Mouse (Mus musculus): ENCODE results near the gene Wdfy4. TPM values are rescaled to one million over a fixed set of nuclear protein-coding genes. Genes with fewer than 3 reads are reported as not detected.

Wdfy4 gene
- polyA plus RNA-seq, 1 experiment from 2014 or later: 0.67 TPM

GRCm38 (mm10) chr14:33067676-33068075 is 117.6 kb downstream of the Wdfy4 start:
- Histone ChIP-seq H3K9ac (no peak overlapping the region), H3K4me3 (no peak overlapping the region), H3K27me3 (no peaks in the 10 kb centered on the region), H3K4me1 (no peaks in the 10 kb centered on the region), H3K27ac (no peak overlapping the region), H3K9me3 (no peaks in the 10 kb centered on the region), H3K4me2 (no peak overlapping the region), H3K36me3 (no peaks in the 10 kb centered on the region)
- no peak for ATAC-seq (ENCODE audit: insufficient number of reproducible peaks, low FRiP score, low TSS enrichment, low read depth)
- WGBS: 74% methylated on average over 9 of the region's 9 CpGs

- no peak for ATAC-seq (ENCODE audit: insufficient number of reproducible peaks, low FRiP score, low TSS enrichment, low read depth)
- H3K4me3 ChIP-seq: no peak overlapping the region
- H3K4me2 ChIP-seq: no peak overlapping the region
- H3K9me3 ChIP-seq: no peaks in the 10 kb centered on the region
- no peaks in the 10 kb centered on the region for H3K36me3 ChIP-seq
- no peaks in the 10 kb centered on the region for H3K4me1 ChIP-seq
- no peak overlapping the region for H3K27ac ChIP-seq
- WGBS: 66% methylated on average over 5 of the region's 5 CpGs
- H3K9ac ChIP-seq: no peak overlapping the region
- H3K27me3 ChIP-seq: no peaks in the 10 kb centered on the region
Observed at GRCm38 (mm10) chr14:33062996-33063395, 122.3 kb downstream of the Wdfy4 start.

GRCm38 (mm10) chr14:33058881-33059660 is 126.2 kb downstream of the Wdfy4 start:
- no peak for ATAC-seq (ENCODE audit: insufficient number of reproducible peaks, low FRiP score, low TSS enrichment, low read depth)
- Histone ChIP-seq H3K4me1 (no peaks in the 10 kb centered on the region), H3K27ac (no peak overlapping the region), H3K36me3 (no peaks in the 10 kb centered on the region), H3K9ac (no peak overlapping the region), H3K4me2 (no peak overlapping the region), H3K4me3 (no peak overlapping the region), H3K27me3 (no peaks in the 10 kb centered on the region), H3K9me3 (no peaks in the 10 kb centered on the region)
- WGBS: 91% methylated on average over 7 of the region's 7 CpGs

GRCm38 (mm10) chr14:33053441-33053840 is 131.9 kb downstream of the Wdfy4 start:
- no peaks in the 10 kb centered on the region for H3K4me1 ChIP-seq
- H3K4me3 ChIP-seq: no peak overlapping the region
- no peak overlapping the region for H3K9ac ChIP-seq
- H3K9me3 ChIP-seq: no peaks in the 10 kb centered on the region
- no peak for ATAC-seq (ENCODE audit: insufficient number of reproducible peaks, low FRiP score, low TSS enrichment, low read depth)
- no peak overlapping the region for H3K27ac ChIP-seq
- H3K36me3 ChIP-seq: no peaks in the 10 kb centered on the region
- WGBS: 75% methylated on average over 8 of the region's 8 CpGs
- no peak overlapping the region for H3K4me2 ChIP-seq
- no peaks in the 10 kb centered on the region for H3K27me3 ChIP-seq

- WGBS: 79% methylated on average over 3 of the region's 3 CpGs
- Histone ChIP-seq H3K27ac (no peak overlapping the region), H3K27me3 (no peaks in the 10 kb centered on the region; the same call in 1 of the 2 replicates), H3K36me3 (no peaks in the 10 kb centered on the region), H3K4me1 (no peaks in the 10 kb centered on the region), H3K9me3 (no peaks in the 10 kb centered on the region), H3K4me3 (no peak overlapping the region), H3K4me2 (no peak overlapping the region), H3K9ac (no peak overlapping the region)
- ATAC-seq (ENCODE audit: insufficient number of reproducible peaks, low FRiP score, low TSS enrichment, low read depth): no peak
Observed at GRCm38 (mm10) chr14:33045217-33045616, 140.1 kb downstream of the Wdfy4 start.

- H3K4me3 ChIP-seq: no peak overlapping the region
- no peaks in the 10 kb centered on the region for H3K9me3 ChIP-seq
- ATAC-seq (ENCODE audit: insufficient number of reproducible peaks, low FRiP score, low TSS enrichment, low read depth): no peak
- H3K9ac ChIP-seq: no peak overlapping the region
- H3K36me3 ChIP-seq: no peaks in the 10 kb centered on the region
- no peaks in the 10 kb centered on the region for H3K4me1 ChIP-seq
- no peak overlapping the region for H3K4me2 ChIP-seq
- H3K27me3 ChIP-seq: no peaks in the 10 kb centered on the region
- H3K27ac ChIP-seq: no peak overlapping the region
- 44% methylated on average over 3 of the region's 3 CpGs for WGBS
Observed at GRCm38 (mm10) chr14:33036811-33037210, 148.5 kb downstream of the Wdfy4 start.

GRCm38 (mm10) chr14:33035386-33035785 is 149.9 kb downstream of the Wdfy4 start:
- Histone ChIP-seq H3K4me1 (no peaks in the 10 kb centered on the region), H3K9me3 (no peaks in the 10 kb centered on the region), H3K4me3 (no peak overlapping the region), H3K9ac (no peak overlapping the region), H3K36me3 (no peaks in the 10 kb centered on the region), H3K4me2 (no peak overlapping the region), H3K27ac (no peak overlapping the region), H3K27me3 (no peaks in the 10 kb centered on the region)
- ATAC-seq (ENCODE audit: insufficient number of reproducible peaks, low FRiP score, low TSS enrichment, low read depth): no peak
- 29% methylated on average over 5 of the region's 5 CpGs for WGBS

- Histone ChIP-seq H3K9ac (no peak overlapping the region), H3K4me1 (no peaks in the 10 kb centered on the region), H3K9me3 (no peaks in the 10 kb centered on the region), H3K36me3 (no peaks in the 10 kb centered on the region), H3K4me2 (no peak overlapping the region), H3K4me3 (no peak overlapping the region), H3K27ac (no peak overlapping the region), H3K27me3 (no peaks in the 10 kb centered on the region)
- ATAC-seq (ENCODE audit: insufficient number of reproducible peaks, low FRiP score, low TSS enrichment, low read depth): no peak
- 35% methylated on average over 6 of the region's 6 CpGs for WGBS
Observed at GRCm38 (mm10) chr14:33033424-33033823, 151.9 kb downstream of the Wdfy4 start.

- no peaks in the 10 kb centered on the region for H3K36me3 ChIP-seq
- H3K4me2 ChIP-seq: no peak overlapping the region
- H3K27ac ChIP-seq: no peak overlapping the region
- 56% methylated on average over 3 of the region's 3 CpGs for WGBS
- no peak overlapping the region for H3K4me3 ChIP-seq
- no peak for ATAC-seq (ENCODE audit: insufficient number of reproducible peaks, low FRiP score, low TSS enrichment, low read depth)
- H3K27me3 ChIP-seq: no peaks in the 10 kb centered on the region
- no peak overlapping the region for H3K9ac ChIP-seq
- no peaks in the 10 kb centered on the region for H3K4me1 ChIP-seq
- H3K9me3 ChIP-seq: no peaks in the 10 kb centered on the region
Observed at GRCm38 (mm10) chr14:33030849-33031248, 154.5 kb downstream of the Wdfy4 start.

GRCm38 (mm10) chr14:33019606-33020005 is 165.7 kb downstream of the Wdfy4 start:
- Histone ChIP-seq H3K9ac (no peak overlapping the region), H3K4me1 (0 out of 2 replicates have a peak, but pooled peaks cover 3% of the 10 kb centered on the region), H3K4me3 (no peak overlapping the region), H3K9me3 (no peaks in the 10 kb centered on the region), H3K4me2 (no peak overlapping the region), H3K36me3 (no peaks in the 10 kb centered on the region), H3K27me3 (no peaks in the 10 kb centered on the region), H3K27ac (peak overlapping the region; percentile 61)
- no peak for ATAC-seq (ENCODE audit: insufficient number of reproducible peaks, low FRiP score, low TSS enrichment, low read depth)
- WGBS: 51% methylated on average over 5 of the region's 5 CpGs

GRCm38 (mm10) chr14:33019050-33019449 is 166.3 kb downstream of the Wdfy4 start:
- Histone ChIP-seq H3K4me3 (no peak overlapping the region), H3K9ac (no peak overlapping the region), H3K9me3 (no peaks in the 10 kb centered on the region), H3K4me2 (no peak overlapping the region), H3K36me3 (no peaks in the 10 kb centered on the region), H3K27me3 (no peaks in the 10 kb centered on the region), H3K27ac (no peak overlapping the region), H3K4me1 (0 out of 2 replicates have a peak, but pooled peaks cover 3% of the 10 kb centered on the region)
- no peak for ATAC-seq (ENCODE audit: insufficient number of reproducible peaks, low FRiP score, low TSS enrichment, low read depth)
- 84% methylated on average over 3 of the region's 3 CpGs for WGBS

GRCm38 (mm10) chr14:33007638-33008037 is 177.7 kb downstream of the Wdfy4 start:
- H3K4me3 ChIP-seq: no peak overlapping the region
- no peaks in the 10 kb centered on the region for H3K4me1 ChIP-seq
- WGBS: 67% methylated on average over 1 of the region's 1 CpGs
- no peaks in the 10 kb centered on the region for H3K36me3 ChIP-seq
- no peak overlapping the region for H3K4me2 ChIP-seq
- H3K9ac ChIP-seq: no peak overlapping the region
- H3K27ac ChIP-seq: no peak overlapping the region
- H3K27me3 ChIP-seq: no peaks in the 10 kb centered on the region
- no peaks in the 10 kb centered on the region for H3K9me3 ChIP-seq
- no peak for ATAC-seq (ENCODE audit: insufficient number of reproducible peaks, low FRiP score, low TSS enrichment, low read depth)

Measured in limb, embryonic 15.5 days (tissue).